Mouse (Mus musculus): ENCODE results near the gene Fryl.

The Fryl gene

DNA sequence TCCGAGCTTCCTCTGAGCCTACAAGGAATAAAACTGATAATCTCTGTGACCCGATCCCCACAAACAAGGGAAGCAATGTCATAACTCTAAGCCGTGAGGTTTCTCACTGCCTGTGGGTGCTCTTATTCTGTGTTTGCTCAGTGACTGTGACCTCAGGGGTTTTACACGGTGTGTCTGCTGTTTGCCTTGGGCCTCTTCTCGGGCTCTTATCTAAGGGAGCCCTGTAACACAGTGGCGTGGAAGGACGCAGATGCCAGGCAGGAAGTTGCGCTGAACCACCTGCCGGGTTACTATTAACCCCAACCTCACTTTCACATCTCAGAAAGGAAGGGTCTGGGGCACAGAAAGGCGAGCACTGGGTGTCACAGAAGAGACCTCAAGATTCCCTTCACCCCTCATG, 62.8 kb downstream of the Fryl start:
- no peak for DNase-seq (ENCODE audit: low spot score)

DNA sequence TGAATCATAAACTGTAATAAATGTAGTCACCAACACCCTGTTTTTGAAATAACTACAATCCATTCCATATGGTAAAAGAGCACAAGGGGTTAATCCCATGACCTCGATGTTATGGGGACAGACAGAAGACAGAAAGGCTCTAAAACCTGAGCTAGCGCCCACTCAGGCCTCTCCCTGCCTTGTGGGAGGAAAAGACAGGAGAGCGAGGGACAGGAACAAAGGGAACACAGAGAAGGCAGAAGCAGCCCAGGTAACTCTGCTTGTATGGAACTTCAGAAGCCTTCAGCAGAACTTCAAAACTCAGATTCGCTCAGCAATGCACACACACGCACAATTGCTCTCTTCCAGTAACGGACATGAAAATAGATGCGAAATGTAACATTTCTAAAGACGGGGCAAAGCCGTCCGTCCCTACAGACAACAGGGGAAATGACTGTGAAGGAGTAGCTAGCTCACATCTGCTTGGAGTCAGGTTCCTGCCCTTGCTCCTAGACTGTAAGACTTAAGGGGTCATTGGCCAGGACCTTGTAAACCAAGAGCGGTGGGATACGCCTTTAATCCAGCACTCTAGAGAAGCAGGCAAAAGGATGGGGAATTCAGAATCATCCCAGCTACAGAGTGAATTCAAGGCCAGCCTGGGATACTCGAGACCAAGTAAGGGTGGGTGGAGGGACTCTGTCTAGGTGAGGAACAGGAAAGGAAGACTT, 63.4 kb downstream of the Fryl start:
- no peak for DNase-seq (ENCODE audit: low spot score)

DNA sequence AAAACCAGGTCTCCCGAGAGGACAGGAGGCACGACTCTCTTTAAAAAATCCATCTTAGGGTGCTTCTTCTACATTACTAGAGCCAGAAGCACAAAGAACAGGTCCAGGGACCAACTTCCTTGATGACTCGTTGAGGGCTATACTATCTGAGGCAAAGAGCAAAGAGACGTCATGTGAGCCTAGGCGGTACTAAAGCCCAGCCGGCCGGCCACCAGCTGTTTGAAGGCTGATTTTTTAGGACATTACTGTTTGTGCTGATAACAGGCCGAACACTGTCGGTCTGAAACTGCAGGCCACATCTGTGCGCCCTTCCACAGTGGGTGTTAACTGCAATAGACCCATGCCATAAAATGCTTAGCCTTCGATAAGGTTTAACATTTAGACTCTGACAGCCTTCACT, 64.7 kb downstream of the Fryl start:
- DNase-seq (ENCODE audit: low spot score) = no peak

DNA sequence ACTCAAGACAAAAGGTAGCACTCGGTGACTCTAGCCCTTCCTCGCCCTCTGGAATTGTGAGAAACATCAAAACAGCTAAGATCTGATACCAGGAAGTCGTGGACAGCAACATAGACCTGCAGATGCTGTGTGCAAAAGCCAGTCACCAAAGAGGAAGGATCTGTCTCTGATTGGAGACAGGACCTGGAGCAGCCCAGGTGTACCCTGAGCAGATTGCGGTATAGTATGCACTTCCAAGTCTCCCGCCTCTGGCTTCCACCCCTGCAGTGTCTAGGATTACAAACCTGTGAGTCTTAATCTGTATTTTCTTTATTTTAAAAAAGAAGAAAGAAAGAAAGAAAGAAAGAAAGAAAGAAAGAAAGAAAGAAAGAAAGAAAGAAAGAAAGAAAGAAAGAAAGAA, 66.3 kb downstream of the Fryl start:
- no peak for DNase-seq (ENCODE audit: low spot score)

GRCm38 (mm10) chr5:73189443-73190160, 66.8 kb downstream of the Fryl start:
- DNase-seq (ENCODE audit: low spot score) = no peak

DNA sequence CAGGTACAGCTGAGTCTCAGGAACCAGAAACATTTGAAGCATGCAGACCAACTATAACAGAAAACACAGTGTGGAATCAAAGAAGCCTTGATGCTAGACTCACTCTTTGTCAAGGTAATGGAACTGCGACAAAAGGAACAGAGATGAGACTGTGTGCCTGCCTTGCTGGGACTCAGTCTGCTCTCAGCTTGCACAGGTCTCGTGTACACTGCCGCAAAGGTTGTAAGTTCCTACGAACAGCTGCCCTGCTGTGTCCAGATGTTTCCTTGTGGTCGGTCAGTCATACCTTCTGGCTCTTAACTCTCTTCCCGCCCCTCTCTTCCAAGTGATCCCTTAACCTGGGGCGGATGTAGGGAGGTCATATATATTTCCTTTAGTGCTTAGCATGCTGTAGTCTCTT, 67.8 kb downstream of the Fryl start:
- no peak for DNase-seq (ENCODE audit: low spot score)

GRCm38 (mm10) chr5:73188164-73188563, 68.3 kb downstream of the Fryl start:
- DNase-seq (ENCODE audit: low spot score) = no peak

DNA sequence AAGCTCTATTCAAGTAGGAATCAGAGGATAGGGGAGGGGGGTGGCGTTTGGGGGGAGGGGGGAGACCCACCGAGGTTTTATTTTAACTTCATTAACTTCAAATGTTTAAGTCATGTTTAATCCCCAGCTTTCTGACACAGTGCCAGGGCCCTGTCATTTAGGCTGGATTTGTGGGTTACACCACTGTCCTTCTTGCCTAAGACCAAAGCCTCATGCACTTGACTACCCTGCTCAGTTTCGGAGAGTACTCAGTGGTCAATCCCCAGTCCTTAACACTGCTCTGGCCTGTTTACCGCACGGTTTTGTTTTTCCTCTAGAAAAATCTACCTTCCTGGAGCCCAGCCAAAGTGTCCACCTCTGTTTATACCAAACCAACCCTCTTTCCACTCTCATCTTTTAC, 69.5 kb downstream of the Fryl start:
- no peak for DNase-seq (ENCODE audit: low spot score)

GRCm38 (mm10) chr5:73185424-73185823, 71.0 kb downstream of the Fryl start:
- DNase-seq (ENCODE audit: low spot score) = no peak

DNA sequence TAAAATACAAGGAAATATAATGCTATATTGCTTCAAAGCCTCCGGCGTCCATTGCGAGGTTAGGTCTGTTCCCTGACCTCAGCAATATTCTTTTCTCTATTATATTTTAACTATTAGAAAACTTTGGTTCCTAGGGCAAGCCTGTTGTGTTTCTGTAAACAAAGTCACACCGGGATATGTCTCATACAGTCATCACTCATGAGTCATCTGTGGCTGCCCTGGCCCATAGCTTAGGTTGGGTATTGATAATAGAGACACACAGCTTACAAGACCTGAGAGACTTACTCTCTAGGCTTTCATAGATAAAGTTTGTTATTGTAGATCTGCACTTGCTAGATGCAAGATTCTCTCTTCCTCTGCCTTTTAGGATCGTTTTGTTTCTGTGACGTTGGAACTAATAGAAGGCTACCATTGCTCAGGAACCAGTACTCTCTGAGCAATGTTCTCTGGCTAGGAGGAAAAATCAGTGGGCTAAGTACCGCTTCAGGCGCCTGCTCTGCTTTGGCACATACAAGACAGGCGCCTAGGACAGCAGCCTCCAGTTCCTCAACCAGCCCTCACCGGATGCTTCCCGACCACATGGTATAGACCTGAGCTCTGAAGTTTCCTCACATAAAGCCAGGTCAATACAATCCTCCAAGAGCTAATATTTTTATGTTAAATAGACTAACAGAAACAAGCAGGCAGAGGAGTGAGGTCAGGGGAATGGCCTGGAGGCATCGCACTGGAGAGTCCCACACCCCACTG, 73.5 kb downstream of the Fryl start:
- DNase-seq (ENCODE audit: low spot score) = no peak

DNA sequence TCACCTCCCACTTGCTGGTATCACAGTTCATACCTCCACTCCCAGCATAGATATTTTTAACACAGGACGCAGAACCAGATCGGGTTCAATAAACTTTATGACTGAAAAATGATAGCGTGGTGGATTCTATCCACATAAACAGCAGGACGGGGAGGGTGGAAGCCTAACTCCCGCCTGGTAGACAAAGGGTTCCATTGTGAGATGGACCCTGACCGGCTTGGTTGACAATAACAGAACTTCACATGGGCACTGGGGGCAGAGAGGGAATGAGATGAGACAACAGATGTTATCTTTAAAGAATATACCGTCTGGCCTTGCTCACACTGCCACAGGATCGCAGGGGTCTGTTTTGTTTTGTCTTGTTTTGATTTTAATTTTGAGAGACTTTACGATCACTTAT, 74.2 kb downstream of the Fryl start:
- no peak for DNase-seq (ENCODE audit: low spot score)

GRCm38 (mm10) chr5:73176294-73176693, 80.1 kb downstream of the Fryl start:
- no peak for DNase-seq (ENCODE audit: low spot score)

DNA sequence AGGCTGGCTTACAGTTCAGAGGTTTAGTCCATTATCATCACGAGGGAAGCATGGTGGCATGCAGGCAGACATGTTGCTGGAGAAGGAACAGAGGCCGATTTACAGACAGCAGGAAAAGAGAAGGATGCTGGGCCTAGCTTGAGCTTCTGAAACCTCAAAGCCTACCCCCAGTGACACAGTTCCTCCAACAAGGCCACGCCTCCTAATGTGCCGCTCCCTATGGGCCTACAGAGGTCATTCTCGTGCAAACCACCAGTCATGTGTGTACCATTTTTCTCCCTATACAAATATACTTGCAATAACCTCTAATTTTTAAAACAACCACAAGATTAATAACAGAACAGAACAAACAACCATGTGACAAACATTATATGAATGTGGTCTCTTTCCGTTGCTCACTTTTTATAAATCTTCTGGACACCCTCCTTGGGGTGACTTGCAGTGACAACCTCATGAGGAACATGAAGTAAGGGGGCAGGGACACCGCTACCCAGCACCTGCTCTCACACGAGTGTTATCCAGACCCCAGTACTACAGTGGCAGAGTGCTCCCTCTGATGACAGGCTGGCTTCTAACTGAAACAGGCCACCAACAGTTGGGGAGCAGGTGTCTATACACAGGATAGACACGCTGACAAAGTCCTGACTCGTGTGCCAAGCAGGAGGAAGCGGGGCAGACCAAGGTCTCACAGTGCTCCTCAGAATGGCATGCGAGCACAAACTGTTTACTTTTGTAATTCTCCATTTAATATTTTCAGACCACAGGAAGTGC, 80.9 kb downstream of the Fryl start:
- no peak for DNase-seq (ENCODE audit: low spot score)

GRCm38 (mm10) chr5:73171876-73172480, 84.4 kb downstream of the Fryl start:
- no peak for DNase-seq (ENCODE audit: low spot score)

DNA sequence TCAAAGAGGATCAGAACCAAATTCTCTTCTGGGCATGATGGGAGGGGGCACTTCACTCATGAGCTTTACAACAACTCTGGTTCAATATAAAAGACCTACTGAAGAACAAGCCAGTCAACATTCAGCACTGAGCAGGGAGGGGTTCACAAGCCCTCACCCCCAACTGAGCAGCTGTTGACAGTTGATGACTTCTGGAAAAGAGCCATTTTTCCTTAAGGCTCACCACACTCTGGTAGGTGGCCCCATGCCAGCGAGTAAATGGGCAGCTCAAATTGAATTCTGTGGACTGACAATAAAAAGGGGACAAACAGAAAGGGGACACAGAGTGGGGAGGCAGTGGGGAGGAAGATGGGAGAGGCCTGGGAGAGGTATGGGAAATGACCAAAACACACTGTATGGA, 85.2 kb downstream of the Fryl start:
- DNase-seq (ENCODE audit: low spot score) = no peak

GRCm38 (mm10) chr5:73168769-73169272, 87.6 kb downstream of the Fryl start:
- DNase-seq (ENCODE audit: low spot score) = no peak

DNA sequence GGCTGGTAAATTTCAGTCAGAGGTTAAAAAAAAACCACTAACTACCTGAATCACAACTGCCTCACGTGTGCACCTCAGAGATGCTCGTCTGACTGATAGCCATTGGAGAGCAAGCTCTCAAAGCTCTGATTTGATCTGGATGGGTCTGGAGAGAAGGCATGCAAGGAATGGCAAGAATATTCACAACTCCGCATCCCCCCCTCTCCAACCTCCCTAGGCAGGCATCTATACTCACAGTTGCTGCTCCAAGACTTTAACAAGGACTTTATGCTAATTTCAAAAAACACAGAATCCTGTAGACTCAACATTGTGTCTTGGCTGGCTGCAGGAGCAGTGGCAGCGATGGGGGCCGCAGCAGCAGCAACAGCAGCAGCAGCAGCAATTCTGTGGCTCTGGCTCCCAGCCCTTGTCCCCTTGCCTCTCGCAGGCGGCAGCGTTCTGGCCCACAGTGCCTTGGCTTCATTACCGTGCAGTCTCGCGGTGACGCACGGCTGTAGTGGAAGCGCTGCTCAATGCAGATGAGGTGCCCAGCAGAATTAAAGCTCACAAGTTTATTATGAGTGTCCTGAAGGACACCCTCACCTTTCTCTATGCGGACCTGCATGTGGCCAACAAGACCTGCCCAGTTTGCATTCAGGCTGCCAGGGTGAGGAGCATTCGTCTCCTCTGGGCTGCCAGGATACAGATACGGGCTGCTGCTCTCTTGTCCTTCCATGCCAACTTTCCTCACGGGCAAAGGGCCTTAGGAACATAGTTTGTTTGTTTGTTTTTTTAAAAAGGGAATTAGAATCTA, 88.2 kb downstream of the Fryl start:
- DNase-seq (ENCODE audit: low spot score) = no peak

- no peak for DNase-seq (ENCODE audit: low spot score)
Measured at GRCm38 (mm10) chr5:73163970-73164369, 92.4 kb downstream of the Fryl start.

DNA sequence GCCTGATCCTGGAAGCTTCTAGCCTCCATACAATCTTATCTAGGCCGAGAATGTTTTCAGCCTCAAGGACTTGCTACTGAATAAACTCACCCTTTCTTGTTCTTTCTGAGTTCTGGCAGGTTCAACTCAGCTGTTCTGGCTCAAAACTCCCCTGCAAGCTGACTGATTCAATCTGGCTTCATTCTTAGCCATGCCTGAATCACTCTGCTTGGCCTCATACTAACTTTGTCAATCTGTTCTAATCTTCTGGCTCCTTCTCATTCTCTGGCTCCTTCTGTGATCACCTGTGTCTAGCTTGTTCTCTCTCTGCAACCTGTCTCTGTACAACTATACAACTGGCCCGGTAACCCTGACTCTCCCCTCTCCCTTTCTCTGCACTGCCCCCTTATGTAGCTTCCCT, 93.9 kb downstream of the Fryl start:
- no peak for DNase-seq (ENCODE audit: low spot score)

- no peak for DNase-seq (ENCODE audit: low spot score)
Measured at GRCm38 (mm10) chr5:73160440-73160839, 96.0 kb downstream of the Fryl start.

GRCm38 (mm10) chr5:73157502-73157901, 98.9 kb downstream of the Fryl start:
- DNase-seq (ENCODE audit: low spot score) = no peak

Data from testis, postnatal 10 days (tissue).